Mouse (Mus musculus): Measurements from ENCODE around the gene Rps19.
"Not testable (repeated sequence)": the region's sequence is repeated elsewhere in the genome, so short reads cannot be mapped to it uniquely, and the experiment has no call there.

Rps19 gene

DNA sequence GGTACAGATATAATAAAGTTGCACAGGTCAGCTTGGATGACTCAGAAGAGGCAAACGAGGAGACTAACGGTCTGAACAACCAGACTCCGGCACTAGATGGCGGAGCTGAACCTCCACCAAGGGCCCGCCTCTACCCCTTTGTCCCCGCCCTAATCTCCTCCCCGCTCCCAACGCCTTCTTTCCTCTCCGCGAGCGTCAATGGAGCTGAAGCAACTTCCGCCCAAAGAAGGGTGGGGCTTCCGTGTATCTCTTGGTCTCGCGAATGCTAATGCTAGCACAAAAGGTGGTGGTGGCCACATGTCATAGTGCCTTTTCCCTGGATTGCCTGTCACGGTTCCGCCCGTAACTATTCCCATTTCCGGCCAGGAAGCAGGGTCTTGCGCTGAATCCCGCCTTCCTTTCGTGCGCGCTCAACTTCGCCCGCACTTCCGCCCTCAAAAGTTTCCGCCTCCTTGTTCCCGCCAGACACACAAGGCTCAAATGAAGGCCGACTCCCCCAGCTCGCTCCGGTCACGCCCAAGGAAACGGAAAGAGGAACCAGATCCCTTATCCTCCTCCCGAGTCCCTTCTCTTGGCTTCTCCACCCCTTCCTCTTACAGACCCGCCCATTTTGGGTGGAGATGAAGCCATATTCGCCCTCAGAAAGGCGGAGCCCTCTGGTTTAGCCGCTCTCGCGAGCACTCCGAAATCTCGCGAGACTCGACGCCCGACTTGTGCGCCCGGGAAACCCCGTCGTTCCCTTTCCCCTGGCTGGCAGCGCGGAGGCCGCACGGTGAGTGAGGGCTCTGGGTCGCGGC lies at the start of gene Rps19:
Rps19 (plus strand) TSS at position 476 of the 797 bp plus-strand sequence.
- DNase-seq (ENCODE audit: extremely low read depth, insufficient read length, low spot score), result peak; percentile 96

- DNase-seq (ENCODE audit: extremely low read depth, insufficient read length, low spot score), result not testable (repeated sequence)
Measured at GRCm38 (mm10) chr7:24838732-24839409, 45.3 kb upstream of the Rps19 start.

DNA sequence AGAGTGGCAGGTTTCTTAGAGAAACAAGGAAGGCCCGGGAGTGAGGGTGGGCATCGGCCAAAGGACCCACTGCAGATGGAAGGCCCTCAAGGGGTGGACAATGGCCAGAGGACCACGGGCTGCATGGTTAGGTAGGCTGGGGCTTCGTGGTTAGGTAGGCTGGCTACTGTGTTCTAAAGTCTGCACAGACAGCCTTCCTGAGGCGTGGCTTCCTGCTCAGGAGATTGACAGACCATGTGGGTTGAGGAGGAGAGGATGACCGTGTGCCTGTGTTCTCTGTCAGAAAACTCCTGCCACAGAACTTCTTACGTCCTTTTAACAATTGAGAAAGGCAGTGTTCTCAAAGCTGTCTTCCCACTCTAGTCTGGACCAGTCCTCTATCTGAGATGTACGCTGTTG lies 44.8 kb upstream of the Rps19 start:
- DNase-seq (ENCODE audit: extremely low read depth, insufficient read length, low spot score), result no peak

GRCm38 (mm10) chr7:24840331-24840730 lies 43.8 kb upstream of the Rps19 start:
- DNase-seq (ENCODE audit: extremely low read depth, insufficient read length, low spot score), result no peak

DNA sequence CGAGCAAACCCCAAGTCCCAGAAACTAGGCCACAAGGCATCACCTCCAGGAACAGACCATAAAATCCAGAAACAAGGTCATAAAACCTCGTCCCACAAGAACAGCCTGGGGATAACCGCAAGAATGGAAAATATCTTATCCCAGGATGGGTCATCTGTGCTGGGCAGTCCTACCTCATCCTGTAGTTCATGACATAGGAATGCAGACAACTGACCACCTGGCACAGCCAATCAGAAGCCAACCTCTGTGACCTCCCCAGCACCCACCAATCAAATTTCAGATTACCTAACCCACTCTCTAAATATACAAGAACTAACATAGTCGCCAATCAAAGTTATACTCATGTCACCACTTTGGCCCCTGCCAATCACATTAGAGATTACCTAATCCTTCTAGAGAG lies 43.2 kb upstream of the Rps19 start:
- peak; percentile 27 for DNase-seq (ENCODE audit: extremely low read depth, insufficient read length, low spot score)

DNA sequence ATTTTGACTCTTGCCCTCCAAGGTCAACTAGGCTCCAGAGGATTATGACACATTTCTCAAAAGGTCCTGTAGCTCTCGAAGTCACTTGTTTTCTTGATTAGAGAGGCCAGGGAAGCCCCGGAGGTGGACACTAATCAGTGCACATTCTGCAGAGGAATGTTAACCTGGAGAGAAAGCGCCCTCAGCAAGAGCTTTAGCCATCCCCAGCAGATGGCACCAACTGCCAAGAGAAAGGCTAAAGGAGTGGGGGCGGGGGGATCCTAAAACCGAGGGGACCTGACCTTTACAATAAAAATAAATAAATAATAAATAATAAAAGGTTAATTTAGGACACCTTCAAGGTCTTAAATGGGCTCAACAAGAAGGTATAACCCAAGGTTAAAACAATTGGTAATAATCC lies 40.0 kb upstream of the Rps19 start:
- DNase-seq (ENCODE audit: extremely low read depth, insufficient read length, low spot score), result no peak

DNA sequence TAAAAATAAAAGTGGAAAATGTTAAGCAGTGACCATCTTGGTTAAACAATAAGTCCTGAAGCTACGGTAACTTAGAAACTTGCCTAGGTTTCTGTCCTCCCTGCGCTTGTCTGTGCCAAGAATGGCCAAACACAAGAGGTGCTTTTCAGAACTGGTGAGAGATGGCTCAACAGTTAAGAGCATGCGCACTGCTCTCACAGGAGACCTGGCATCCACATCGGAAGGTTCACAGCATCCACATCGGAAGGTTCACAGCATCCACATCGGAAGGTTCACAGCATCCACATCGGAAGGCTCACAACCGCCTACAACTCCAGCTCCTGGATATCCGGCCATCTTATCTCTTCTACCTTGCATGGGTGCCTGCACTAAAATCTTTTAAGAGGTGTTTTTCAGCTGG lies 39.0 kb upstream of the Rps19 start:
- no peak for DNase-seq (ENCODE audit: extremely low read depth, insufficient read length, low spot score)

GRCm38 (mm10) chr7:24845713-24846112 lies 38.5 kb upstream of the Rps19 start:
- DNase-seq (ENCODE audit: extremely low read depth, insufficient read length, low spot score), result no peak

DNA sequence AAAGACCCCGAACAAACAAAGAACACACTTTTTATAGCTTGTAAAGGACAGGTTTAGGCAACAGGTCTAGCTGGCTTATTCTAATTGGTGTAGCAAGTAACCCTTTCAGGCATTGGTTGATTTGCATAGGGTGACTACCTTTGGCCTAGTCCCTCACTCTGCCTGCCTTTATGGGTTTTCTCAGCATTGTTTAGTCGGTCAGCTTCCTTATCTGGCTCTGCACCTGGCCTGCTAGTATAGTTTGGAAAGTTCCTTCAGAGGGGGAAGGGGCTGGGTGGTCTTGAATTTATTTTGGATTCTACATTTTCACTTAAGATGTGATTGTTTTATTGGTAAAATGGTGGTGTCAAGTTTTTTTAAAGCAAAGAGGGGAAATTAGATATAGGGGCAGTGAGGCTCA lies 37.6 kb upstream of the Rps19 start:
- DNase-seq (ENCODE audit: extremely low read depth, insufficient read length, low spot score), result not testable (repeated sequence)

- DNase-seq (ENCODE audit: extremely low read depth, insufficient read length, low spot score), result no peak
Measured at GRCm38 (mm10) chr7:24850162-24850561, 34.0 kb upstream of the Rps19 start.

- DNase-seq (ENCODE audit: extremely low read depth, insufficient read length, low spot score), result peak; percentile 50
Measured at GRCm38 (mm10) chr7:24850899-24851303, 33.3 kb upstream of the Rps19 start.

DNA sequence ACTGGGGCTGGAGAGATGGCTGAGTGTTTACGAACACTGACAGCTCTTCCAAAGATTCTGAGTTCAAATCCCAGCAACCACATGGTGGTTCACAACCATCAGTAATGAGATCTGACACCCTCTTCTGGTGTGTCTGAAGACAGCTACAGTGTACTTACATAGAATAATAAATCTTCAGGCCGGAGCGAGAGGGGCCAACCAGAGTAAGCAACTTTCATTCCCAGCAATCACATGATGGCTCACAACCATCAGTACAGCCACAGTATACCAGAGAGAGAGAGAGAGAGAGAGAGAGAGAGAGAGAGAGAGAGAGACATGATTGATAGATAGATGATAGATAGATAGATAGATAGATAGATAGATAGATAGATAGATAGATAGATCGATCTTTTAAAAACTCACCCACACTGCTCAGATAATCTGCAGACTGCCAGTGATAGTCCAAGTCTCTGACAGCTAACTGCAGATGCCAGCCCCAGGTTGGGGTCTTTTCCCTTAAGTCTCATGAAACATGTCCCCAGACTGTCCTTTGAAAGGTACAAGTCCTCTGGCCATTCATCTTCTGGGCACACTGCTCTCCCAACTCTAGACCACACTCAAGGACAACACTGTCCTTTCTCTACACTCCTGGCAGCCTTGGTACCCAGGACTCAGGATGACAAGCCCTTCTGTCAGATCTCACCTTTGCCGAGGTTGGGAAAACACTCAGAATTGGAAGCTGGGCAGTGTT lies 32.4 kb upstream of the Rps19 start:
- no peak for DNase-seq (ENCODE audit: extremely low read depth, insufficient read length, low spot score)

GRCm38 (mm10) chr7:24852557-24853232 lies 31.5 kb upstream of the Rps19 start:
- DNase-seq (ENCODE audit: extremely low read depth, insufficient read length, low spot score), result no peak

DNA sequence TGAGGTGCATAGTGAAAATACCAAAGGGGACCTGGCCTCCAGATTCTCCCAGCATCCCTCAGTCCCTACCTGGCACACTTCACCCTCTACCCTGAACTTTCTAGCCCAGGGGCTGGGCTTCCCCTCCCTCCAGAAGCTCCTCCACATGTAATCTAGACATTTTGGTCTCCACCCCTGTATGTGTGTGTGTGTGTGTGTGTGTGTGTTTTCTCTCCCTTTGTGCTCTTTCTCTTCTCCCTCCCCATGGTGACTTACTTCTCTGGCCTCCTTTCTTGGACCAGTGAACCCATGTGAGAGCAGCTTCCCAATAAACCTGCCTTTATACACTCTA lies 31.0 kb upstream of the Rps19 start:
- no peak for DNase-seq (ENCODE audit: extremely low read depth, insufficient read length, low spot score)

GRCm38 (mm10) chr7:24853695-24854094 lies 30.5 kb upstream of the Rps19 start:
- DNase-seq (ENCODE audit: extremely low read depth, insufficient read length, low spot score), result no peak

DNA sequence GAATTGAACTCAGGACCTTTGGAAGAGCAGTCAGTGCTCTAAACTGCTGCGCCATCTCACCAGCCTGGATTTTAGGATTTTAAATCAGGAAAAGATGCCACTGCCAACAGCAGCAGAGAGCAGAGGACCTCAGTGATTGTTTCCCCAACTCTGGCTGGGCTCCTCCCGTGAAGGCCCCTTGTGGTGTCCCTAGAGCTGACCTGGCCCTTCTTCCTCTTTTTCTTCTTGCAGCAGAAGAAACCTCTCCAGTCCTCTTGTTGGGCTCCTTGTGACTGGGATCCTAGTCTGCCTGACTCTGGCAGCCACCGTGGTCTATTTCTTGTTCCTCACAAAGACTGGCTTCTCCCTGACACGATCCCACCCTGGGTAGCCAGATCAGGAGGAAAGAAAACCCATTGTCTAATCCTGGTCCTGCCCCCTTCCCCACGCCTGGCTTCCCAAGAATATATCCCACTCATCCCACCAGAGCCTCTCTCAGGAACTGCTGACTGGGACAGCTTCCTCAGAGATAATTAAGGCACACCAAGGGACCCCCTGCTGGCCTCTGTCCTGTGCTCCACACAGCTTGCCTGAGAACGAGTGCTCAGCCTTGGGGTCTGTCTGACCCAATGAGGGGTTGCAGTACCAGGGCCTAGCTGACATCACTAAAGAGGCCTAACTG lies 27.6 kb upstream of the Rps19 start:
- no peak for DNase-seq (ENCODE audit: extremely low read depth, insufficient read length, low spot score)

- DNase-seq (ENCODE audit: extremely low read depth, insufficient read length, low spot score), result no peak
Measured at GRCm38 (mm10) chr7:24859234-24859633, 24.9 kb upstream of the Rps19 start.

- DNase-seq (ENCODE audit: extremely low read depth, insufficient read length, low spot score), result no peak
Measured at GRCm38 (mm10) chr7:24861913-24862312, 22.3 kb upstream of the Rps19 start, which contains the start of gene Gm9844. Gene Gm9844, plus strand, starts transcription at chr7:24862213.

- no peak for DNase-seq (ENCODE audit: extremely low read depth, insufficient read length, low spot score)
Measured at GRCm38 (mm10) chr7:24862853-24863252, 21.3 kb upstream of the Rps19 start.

GRCm38 (mm10) chr7:24864156-24864555 lies 20.0 kb upstream of the Rps19 start:
- no peak for DNase-seq (ENCODE audit: extremely low read depth, insufficient read length, low spot score)
